Mouse (Mus musculus): ENCODE data around the gene Nfkb1.
A peak's percentile ranks its signal among the peaks of the same experiment; 100 is the strongest.

The Nfkb1 gene

GRCm38 (mm10) chr3:135702658-135703057 lies 11.3 kb upstream of the Nfkb1 start:
- DNase-seq (ENCODE audit: low spot score) = no peak

- no peak for DNase-seq (ENCODE audit: low spot score)
These were observed 8.3 kb upstream of the Nfkb1 start for GRCm38 (mm10) chr3:135699523-135700264.

DNA sequence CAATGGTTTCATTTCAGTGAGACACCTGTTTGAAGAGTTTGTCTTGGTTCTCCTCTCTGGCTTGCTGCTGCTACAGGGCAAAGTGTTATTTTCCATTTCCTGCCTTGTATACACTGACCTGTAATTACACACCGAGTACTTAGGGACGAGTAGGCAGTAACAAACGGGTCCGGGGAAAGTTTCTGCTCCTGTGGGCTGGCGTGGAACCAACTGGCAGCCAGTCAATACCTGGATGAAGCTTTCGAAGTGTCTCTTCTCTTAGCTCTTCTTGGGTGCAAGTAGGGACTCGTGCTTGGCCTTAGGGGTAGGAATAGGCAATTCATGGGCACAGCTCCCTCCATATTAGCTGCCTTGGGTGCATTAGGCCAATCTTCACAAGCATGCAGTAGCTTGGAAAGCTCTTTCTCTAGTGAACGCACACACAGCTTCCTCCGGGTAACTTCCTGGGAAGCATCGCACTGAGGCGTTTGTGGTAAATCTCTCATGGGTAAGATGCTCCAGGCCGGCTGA lies 7.2 kb upstream of the Nfkb1 start:
- DNase-seq (ENCODE audit: low spot score) = no peak

GRCm38 (mm10) chr3:135696262-135696661 lies 4.9 kb upstream of the Nfkb1 start:
- DNase-seq (ENCODE audit: low spot score) = no peak

DNA sequence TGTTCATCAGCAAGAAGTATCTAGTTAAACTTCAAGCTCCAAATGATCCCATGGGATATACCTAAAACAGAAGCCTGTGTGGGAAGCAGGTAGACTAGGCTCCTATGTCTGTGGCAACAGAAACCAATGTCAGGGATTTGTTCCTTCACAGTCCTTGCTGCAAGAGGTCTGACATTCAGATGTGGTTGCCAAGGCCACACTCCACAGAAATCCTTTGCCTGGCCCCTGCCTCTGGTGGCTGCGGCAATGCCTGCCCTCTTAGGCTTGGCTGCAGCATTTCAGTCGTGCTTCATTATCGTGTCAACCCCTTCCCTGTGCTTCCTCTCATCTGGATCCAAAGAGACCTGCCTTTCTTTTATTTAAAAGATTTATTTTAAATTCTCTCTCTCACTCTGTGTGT lies 1.7 kb upstream of the Nfkb1 start:
- peak; percentile 18 for DNase-seq (ENCODE audit: low spot score)

DNA sequence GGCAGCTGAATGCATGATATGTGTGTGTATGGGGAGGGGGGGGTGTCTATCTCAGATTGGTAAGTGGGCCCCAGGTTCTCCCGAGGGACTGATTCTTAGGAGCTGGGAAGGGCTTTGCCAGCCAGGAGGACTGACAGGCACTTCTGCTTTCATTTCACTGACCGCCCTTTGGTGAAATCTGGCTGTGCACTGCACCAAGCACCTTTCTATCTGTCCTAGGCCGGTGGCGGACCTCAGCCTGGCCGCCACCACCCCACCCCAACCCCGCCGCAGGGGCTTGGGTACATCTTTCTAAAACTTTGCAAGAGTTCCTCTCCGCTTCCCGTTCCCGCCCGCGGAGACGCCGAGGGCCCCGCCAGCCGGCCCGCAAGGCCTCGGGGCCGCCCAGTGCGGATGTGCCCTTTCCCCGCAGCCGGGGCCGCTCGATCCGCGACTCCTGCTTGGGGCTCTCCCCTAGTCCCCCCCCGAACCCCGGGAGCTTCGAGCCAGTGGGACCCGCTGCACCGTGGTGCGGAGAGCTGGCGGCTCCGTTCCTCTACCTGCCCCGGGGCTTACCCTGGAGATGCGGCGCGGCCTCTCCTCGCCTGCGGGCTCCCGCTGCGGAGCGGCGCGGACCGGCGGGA lies 668 bp downstream of the Nfkb1 start:
- peak; percentile 50 for DNase-seq (ENCODE audit: low spot score)

GRCm38 (mm10) chr3:135689773-135690567 lies 1.4 kb downstream of the Nfkb1 start:
- no peak for DNase-seq (ENCODE audit: low spot score)

DNA sequence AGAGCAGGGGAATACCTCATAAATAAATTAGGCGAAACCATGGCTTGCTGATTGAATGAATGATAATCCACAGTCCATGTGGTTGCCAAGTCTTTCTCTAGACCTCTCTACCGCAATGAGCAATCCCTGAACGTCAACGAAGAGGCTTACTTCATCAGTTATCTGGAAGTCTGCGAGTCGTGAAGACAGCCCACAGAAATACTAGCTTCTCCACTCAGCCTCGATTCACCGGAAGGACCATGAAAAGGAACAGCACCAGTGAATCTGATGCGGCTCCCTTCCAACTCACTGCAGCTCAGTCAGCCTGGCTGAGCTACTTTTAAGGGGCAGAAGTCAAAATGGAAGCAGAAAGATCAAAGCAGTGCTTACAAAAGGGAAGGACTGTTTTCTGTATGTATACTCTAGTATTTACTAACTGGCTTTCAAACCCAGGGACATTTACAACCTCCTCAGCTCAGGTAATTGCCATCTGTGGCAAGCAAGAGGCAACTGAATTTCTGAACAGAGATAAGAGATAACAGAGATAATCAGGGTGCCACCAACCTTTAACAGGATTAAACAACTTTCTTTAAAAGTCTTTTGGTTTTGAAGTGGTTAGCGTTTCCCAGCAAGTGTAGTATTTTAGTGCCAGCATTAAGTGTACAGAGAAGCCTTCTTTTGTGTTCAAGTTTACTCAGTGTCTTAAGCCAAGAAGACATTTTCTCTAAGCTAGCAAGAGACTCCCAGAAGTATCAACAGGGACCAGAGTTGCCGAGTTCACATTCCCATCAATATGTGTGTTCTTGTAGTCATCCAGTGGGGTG lies 2.2 kb downstream of the Nfkb1 start:
- DNase-seq (ENCODE audit: low spot score) = peak; percentile 55

DNA sequence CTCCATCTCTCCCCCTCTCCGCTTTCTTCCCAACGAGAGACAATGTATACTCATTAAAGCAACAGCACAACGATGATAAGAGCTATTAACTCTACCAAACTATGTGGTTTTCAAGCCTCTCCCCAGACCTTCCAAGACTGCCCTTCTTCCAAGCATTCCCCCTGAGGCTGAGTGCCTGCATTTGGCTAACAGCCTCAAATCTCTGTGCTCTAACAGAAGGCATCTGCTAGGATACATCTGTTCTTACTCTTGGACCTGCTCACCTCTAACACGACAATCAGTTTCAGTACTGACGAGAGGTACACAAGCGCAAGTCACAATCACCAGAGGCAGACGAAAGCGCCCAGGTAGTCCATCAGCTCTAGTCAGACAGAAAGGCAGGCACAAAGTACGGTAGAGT lies 3.4 kb downstream of the Nfkb1 start:
- peak; percentile 54 for DNase-seq (ENCODE audit: low spot score)

- DNase-seq (ENCODE audit: low spot score) = no peak
These were observed 4.9 kb downstream of the Nfkb1 start for GRCm38 (mm10) chr3:135686419-135686818.

GRCm38 (mm10) chr3:135683275-135683674 lies 8.1 kb downstream of the Nfkb1 start:
- DNase-seq (ENCODE audit: low spot score) = no peak

GRCm38 (mm10) chr3:135682240-135682639 lies 9.1 kb downstream of the Nfkb1 start:
- no peak for DNase-seq (ENCODE audit: low spot score)

- DNase-seq (ENCODE audit: low spot score) = no peak
These were observed 10.0 kb downstream of the Nfkb1 start for GRCm38 (mm10) chr3:135681272-135681783.

GRCm38 (mm10) chr3:135680213-135680843 lies 11.0 kb downstream of the Nfkb1 start:
- DNase-seq (ENCODE audit: low spot score) = no peak

DNA sequence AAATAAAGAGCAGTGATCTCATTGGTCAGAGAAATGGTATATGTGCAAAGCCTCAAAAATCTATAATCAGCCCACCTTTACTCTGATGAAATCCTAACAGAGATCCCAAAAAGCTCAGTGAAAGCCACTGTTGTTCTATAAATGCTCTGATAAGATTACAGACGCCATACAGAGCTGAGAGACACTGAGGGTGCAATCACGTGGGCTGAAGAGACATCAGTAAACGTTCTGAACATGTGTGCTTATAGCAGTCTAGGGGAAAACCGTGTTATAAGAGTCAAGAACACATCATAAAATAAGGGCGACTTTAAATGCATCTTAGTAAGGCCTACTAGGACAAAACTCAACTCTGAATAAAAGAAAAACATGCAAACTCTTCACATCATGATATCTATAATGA lies 14.3 kb downstream of the Nfkb1 start:
- DNase-seq (ENCODE audit: low spot score) = no peak

DNA sequence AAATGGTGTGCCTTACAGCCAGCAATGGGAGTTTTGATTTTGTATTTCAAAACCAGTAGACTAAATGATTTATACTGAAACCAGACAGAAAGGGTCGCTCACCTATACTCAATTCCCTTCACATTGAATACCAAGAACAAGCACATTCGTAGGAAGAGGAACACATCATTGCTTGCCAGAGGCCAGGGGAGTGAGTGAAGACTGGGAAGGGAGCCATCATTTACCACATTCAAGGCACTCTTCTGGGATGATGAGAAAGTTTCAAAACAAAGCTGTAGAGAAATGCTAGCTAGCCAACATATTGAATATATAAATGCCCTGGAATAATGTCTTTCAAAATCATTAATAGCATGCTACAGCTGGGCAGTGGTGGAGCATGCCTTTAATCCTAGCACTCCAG lies 15.0 kb downstream of the Nfkb1 start:
- DNase-seq (ENCODE audit: low spot score) = no peak

DNA sequence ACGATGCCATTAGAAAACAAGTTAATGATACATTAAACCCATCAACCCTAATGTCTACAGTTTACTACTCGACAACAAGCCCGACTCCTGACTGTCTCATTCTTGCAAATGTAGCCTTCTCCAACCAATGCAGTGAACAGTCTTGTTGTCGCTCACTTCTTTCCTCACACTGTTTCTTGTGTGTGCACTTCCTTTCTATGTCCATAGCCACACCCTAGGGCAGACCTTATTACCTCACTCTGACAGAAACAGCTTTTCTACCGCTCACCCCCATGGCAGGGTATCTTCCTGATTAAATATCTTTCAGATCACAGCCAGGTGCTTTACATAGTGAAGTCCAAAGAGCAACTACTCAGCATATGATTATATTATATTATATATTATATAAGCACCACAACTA lies 15.9 kb downstream of the Nfkb1 start:
- no peak for DNase-seq (ENCODE audit: low spot score)

GRCm38 (mm10) chr3:135674716-135675392 lies 16.5 kb downstream of the Nfkb1 start:
- DNase-seq (ENCODE audit: low spot score) = peak; percentile 51

DNA sequence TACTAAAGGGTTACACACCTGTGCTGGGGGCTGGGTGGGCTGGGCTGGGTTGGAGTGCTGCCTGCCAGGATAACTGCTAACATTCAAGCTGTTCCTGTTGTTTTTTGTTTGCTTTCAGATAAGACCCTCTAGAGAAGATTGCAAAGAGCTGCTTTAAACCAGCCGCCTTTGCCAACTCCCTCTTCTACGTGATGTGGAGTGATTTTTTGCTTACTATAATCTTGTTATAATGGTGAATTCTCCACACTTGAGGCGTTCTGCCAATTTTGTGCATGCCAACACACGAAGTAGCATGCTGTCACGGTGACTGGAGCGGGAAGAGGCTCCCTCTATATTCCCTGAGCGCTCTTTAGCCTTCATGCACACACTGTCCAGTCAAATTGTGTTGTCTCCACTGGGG lies 17.7 kb downstream of the Nfkb1 start:
- peak; percentile 25 for DNase-seq (ENCODE audit: low spot score)

DNA sequence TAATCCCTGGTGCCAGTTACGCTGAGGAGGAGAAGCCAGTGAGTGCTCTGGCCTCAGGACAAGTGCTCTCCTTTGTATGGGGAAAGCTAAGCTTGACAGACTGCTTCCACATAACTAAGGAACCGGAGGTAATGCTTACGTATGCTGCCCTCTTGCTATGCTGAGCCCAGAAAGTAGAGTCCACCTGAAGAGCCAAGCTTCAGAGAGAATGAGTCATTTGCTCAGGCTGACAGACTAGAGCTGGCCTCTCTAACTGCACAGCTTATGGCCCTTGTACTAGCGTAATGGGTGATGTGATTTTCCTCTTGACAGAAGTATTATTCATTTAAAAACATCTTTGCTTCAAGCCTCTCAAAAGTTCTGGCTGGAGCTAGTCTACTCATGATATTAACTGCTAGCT lies 18.3 kb downstream of the Nfkb1 start:
- no peak for DNase-seq (ENCODE audit: low spot score)

GRCm38 (mm10) chr3:135672135-135672534 lies 19.2 kb downstream of the Nfkb1 start:
- DNase-seq (ENCODE audit: low spot score) = no peak
